ENCODE assay signal across 21 mouse cellular contexts in genomic region chr17:65173236-65173635, GRCm38 (mm10).
DNase-seq lines count a peak whose midpoint lies in the region.
"Had no signal": no experiment of that assay in that cellular context is flagged by ENCODE, and none has a peak within 500 bp of the region (broad histone marks: within the 10 kb centered on the region; RNA-seq: fewer than 3 reads in every experiment).

No protein-coding gene starts in this region.

- peak; percentile 13 to 58 for DNase-seq in frontal cortex, postnatal 36 days (ENCODE audit: low spot score in 2 of 2)
- DNase-seq in frontal cortex, postnatal 10 days (ENCODE audit: low spot score in 2 of 2) = no peak
- peak; percentile 45 for DNase-seq in right cerebral cortex, adult 18-20 months
- no peak for DNase-seq in right cerebral cortex, postnatal 4 days
- DNase-seq in left cerebral cortex, adult 9 months (ENCODE audit: low spot score in 2 of 2) = peak; percentile 45 to 71
- DNase-seq in right cerebral cortex, postnatal 36 days (ENCODE audit: low spot score in 2 of 2) = peak; percentile 10 to 12
- no peak for DNase-seq in thymus, postnatal 14 days
- DNase-seq in cerebellum, adult 11 months = no peak
- DNase-seq: adrenal gland, postnatal 25 days; cerebellum, adult 9-10 months; cerebellum, postnatal 36 days; gastrocnemius, adult 2 months; heart, postnatal 14 days; kidney, adult 18-20 months; kidney, postnatal 25 days; lung, embryonic 14.5 days; lung, postnatal 14 days; retina, postnatal 1 day; spleen, adult 18-20 months; thymus, adult 2 months; thymus, postnatal 4 days had no signal

Comparison
In these comparisons a context has a peak if more than half of its experiments do, and no peak if none do; other contexts are left out.
1. DNase-seq: peak in frontal cortex, postnatal 36 days (2 of 2), right cerebral cortex, adult 18-20 months (single experiment), left cerebral cortex, adult 9 months (2 of 2) and right cerebral cortex, postnatal 36 days (2 of 2); none in frontal cortex, postnatal 10 days (0 of 2), right cerebral cortex, postnatal 4 days (single experiment), thymus, postnatal 14 days (single experiment) and cerebellum, adult 11 months (single experiment).